11 mouse cellular contexts compared by ENCODE assay signal in the genomic region with DNA sequence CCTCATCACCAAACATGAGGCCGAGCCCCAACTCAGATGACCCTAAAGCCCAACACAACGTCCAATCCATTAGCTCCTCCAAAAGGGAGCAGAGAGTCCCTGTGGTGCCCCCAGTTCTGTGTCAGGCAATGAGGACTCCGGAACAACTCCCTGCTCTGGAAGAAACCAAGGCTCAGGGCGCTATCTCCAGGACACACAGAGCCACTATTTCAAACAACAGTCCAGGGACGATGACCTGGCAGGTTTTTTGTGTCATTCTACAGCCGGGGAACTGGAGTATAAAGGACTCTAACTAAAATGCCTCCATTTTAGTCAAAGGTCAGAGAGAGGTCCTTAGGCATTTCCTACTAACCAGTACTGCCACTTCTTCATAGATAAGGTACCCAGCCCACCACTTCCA. TPM values are rescaled to one million over a fixed set of nuclear protein-coding genes. Genes with fewer than 3 reads are reported as not detected.
DNase-seq lines count a peak whose midpoint lies in the region; ATAC-seq and TF ChIP-seq lines count a peak whose summit lies in the region.
"Had no signal": no experiment of that assay in that cellular context is flagged by ENCODE, and none has a peak within 500 bp of the region (broad histone marks: within the 10 kb centered on the region; RNA-seq: fewer than 3 reads in every experiment).

No protein-coding gene starts in this region.

- no peak overlapping the region for H3K4me3 ChIP-seq in forebrain, embryonic 10.5 days
- no peak overlapping the region for H3K4me3 ChIP-seq in forebrain, embryonic 16.5 days (replicated peaks; ENCODE audit: low read length)
- no peak overlapping the region for H3K4me3 ChIP-seq in lung, embryonic 14.5 days (ENCODE audit: low read depth, low read length)
- no peak overlapping the region for H3K4me3 ChIP-seq in heart, embryonic 16.5 days (ENCODE audit: low read length)
- H3K4me3 ChIP-seq: neural tube, embryonic 15.5 days had no signal

- WGBS in forebrain, embryonic 10.5 days = 82% methylated on average over 6 of the region's 6 CpGs
- WGBS in forebrain, embryonic 16.5 days = 77% methylated on average over 6 of the region's 6 CpGs
- WGBS in lung, embryonic 14.5 days = 39% methylated on average over 6 of the region's 6 CpGs
- WGBS in heart, embryonic 16.5 days = 63% methylated on average over 6 of the region's 6 CpGs

- no peak for TF ChIP-seq CTCF in lung, embryonic 14.5 days (IDR thresholded peaks at IDR 0.05; ENCODE audit: low read depth)

- H3K27ac ChIP-seq in forebrain, embryonic 10.5 days = 0 out of 2 replicates have a peak overlapping the region, but pooled peaks have one; percentile 16
- no peak overlapping the region for H3K27ac ChIP-seq in forebrain, embryonic 16.5 days (ENCODE audit: low read length)
- peak overlapping the region; percentile 84 for H3K27ac ChIP-seq in lung, embryonic 14.5 days (ENCODE audit: low read depth)
- peak overlapping the region; percentile 69 for H3K27ac ChIP-seq in heart, embryonic 16.5 days (ENCODE audit: low read length)
- H3K27ac ChIP-seq: neural tube, embryonic 15.5 days had no signal

- peaks cover 57% of the 10 kb centered on the region for H3K4me1 ChIP-seq in forebrain, embryonic 10.5 days
- no peaks in the 10 kb centered on the region for H3K4me1 ChIP-seq in forebrain, embryonic 16.5 days (replicated peaks; ENCODE audit: control insufficient read depth, insufficient read depth, low read length)
- peaks cover 43% of the 10 kb centered on the region for H3K4me1 ChIP-seq in lung, embryonic 14.5 days (ENCODE audit: insufficient read depth)
- H3K4me1 ChIP-seq in heart, embryonic 16.5 days (ENCODE audit: control insufficient read depth, insufficient read depth, low read length) = peaks cover 60% of the 10 kb centered on the region

- peaks cover 13% of the 10 kb centered on the region; the same call in 1 of the 2 replicates for H3K27me3 ChIP-seq in forebrain, embryonic 10.5 days (ENCODE audit: poor library complexity, severe bottlenecking)
- no peaks in the 10 kb centered on the region for H3K27me3 ChIP-seq in forebrain, embryonic 16.5 days (replicated peaks; ENCODE audit: control insufficient read depth, insufficient read depth, low read length)
- no peaks in the 10 kb centered on the region for H3K27me3 ChIP-seq in lung, embryonic 14.5 days (ENCODE audit: insufficient read depth, low read length)
- no peaks in the 10 kb centered on the region for H3K27me3 ChIP-seq in heart, embryonic 16.5 days (ENCODE audit: control insufficient read depth, insufficient read depth, low read length)
- H3K27me3 ChIP-seq: neural tube, embryonic 15.5 days; Patski had no signal

- no peak overlapping the region for H3K4me2 ChIP-seq in forebrain, embryonic 16.5 days (ENCODE audit: low read length)
- H3K4me2 ChIP-seq in lung, embryonic 14.5 days = peak overlapping the region; percentile 41
- H3K4me2 ChIP-seq in heart, embryonic 16.5 days (ENCODE audit: low read depth, low read length) = peak overlapping the region; percentile 45; the same call in 1 of the 2 replicates
- H3K4me2 ChIP-seq: neural tube, embryonic 15.5 days had no signal

- ATAC-seq in forebrain, embryonic 16.5 days = no peak
- ATAC-seq in lung, embryonic 14.5 days (ENCODE audit: insufficient read depth) = 0 out of 2 replicates have a peak, but pooled peaks have one; percentile 3
- no peak for ATAC-seq in heart, embryonic 16.5 days (replicated peaks; ENCODE audit: extremely low read depth, insufficient read depth, low FRiP score)
- ATAC-seq in megakaryocyte-erythroid progenitor cell, adult 5-6 weeks (replicated peaks; ENCODE audit: low FRiP score, low TSS enrichment, poor library complexity, severe bottlenecking) = peak; percentile 19

- H3K9ac ChIP-seq in forebrain, embryonic 16.5 days (replicated peaks; ENCODE audit: low read depth, low read length) = no peak overlapping the region
- no peak overlapping the region for H3K9ac ChIP-seq in lung, embryonic 14.5 days
- H3K9ac ChIP-seq in heart, embryonic 16.5 days (ENCODE audit: low read length) = no peak overlapping the region
- H3K9ac ChIP-seq: neural tube, embryonic 15.5 days had no signal

- no peak for DNase-seq in forebrain, embryonic 10.5 days (ENCODE audit: extremely low spot score, low spot score)
- peak; percentile 57 for DNase-seq in lung, embryonic 14.5 days
- DNase-seq in lung, postnatal 10 days = no peak
- no peak for DNase-seq in thymus, postnatal 36 days
- DNase-seq in layer of hippocampus, postnatal 14 days (ENCODE audit: low spot score in 2 of 2) = no peak
- DNase-seq: spleen, adult 18-20 months had no signal

- H3K9me3 ChIP-seq in forebrain, embryonic 10.5 days = no peaks in the 10 kb centered on the region
- no peaks in the 10 kb centered on the region for H3K9me3 ChIP-seq in forebrain, embryonic 16.5 days (ENCODE audit: control insufficient read depth, low read length)
- no peaks in the 10 kb centered on the region for H3K9me3 ChIP-seq in lung, embryonic 14.5 days (ENCODE audit: low read depth, low read length)
- no peaks in the 10 kb centered on the region for H3K9me3 ChIP-seq in heart, embryonic 16.5 days (replicated peaks; ENCODE audit: control insufficient read depth, low read length)
- H3K9me3 ChIP-seq: neural tube, embryonic 15.5 days had no signal

- no peaks in the 10 kb centered on the region for H3K36me3 ChIP-seq in forebrain, embryonic 10.5 days (replicated peaks)
- H3K36me3 ChIP-seq in forebrain, embryonic 16.5 days (ENCODE audit: control insufficient read depth, insufficient read depth) = no peaks in the 10 kb centered on the region
- H3K36me3 ChIP-seq in lung, embryonic 14.5 days (ENCODE audit: insufficient read depth) = 0 out of 2 replicates have a peak, but pooled peaks cover 6% of the 10 kb centered on the region
- H3K36me3 ChIP-seq in heart, embryonic 16.5 days (ENCODE audit: control insufficient read depth, insufficient read depth) = no peaks in the 10 kb centered on the region
- H3K36me3 ChIP-seq: neural tube, embryonic 15.5 days had no signal

RNA-seq across cellular contexts. Expression of a gene that starts 7.5 kb away (rescaled TPM):
- polyA plus RNA-seq in forebrain, embryonic 10.5 days (2016; fragmentation: Nextera tagmentation; extraction: Ambion mirVana) = 9.6 and 11.8 TPM in 2 replicates
- 2.9 and 3.3 TPM in 2 replicates for polyA plus RNA-seq in forebrain, embryonic 16.5 days (2015; fragmentation: Nextera tagmentation; extraction: Ambion mirVana)
- 21.2 and 22.2 TPM in 2 replicates for polyA plus RNA-seq in lung, embryonic 14.5 days (2014; fragmentation: Nextera tagmentation; extraction: Ambion mirVana)
- 14.7 and 15.8 TPM in 2 replicates for polyA plus RNA-seq in heart, embryonic 16.5 days (2015; fragmentation: Nextera tagmentation; extraction: Ambion mirVana)
- 28.5 and 34.9 TPM in 2 replicates for total RNA-seq in megakaryocyte-erythroid progenitor cell, adult 5-6 weeks (2014; fragmentation: Nextera tagmentation)
- 8.5 and 9.6 TPM in 2 replicates for total RNA-seq in megakaryocyte-erythroid progenitor cell, adult 5-6 weeks (2017)
- total RNA-seq in layer of hippocampus, postnatal 14 days (2021) = 1 to 10 TPM; 4.6 to 4.8 TPM

RNA-seq across cellular contexts. Expression of a gene that starts 56.2 kb away (rescaled TPM):
- 2.3 and 2.8 TPM in 2 replicates for polyA plus RNA-seq in forebrain, embryonic 10.5 days (2016; fragmentation: Nextera tagmentation; extraction: Ambion mirVana)
- 2.3 and 2.9 TPM in 2 replicates for polyA plus RNA-seq in forebrain, embryonic 16.5 days (2015; fragmentation: Nextera tagmentation; extraction: Ambion mirVana)
- 3.3 and 4.3 TPM in 2 replicates for polyA plus RNA-seq in lung, embryonic 14.5 days (2014; fragmentation: Nextera tagmentation; extraction: Ambion mirVana)
- polyA plus RNA-seq in heart, embryonic 16.5 days (2015; fragmentation: Nextera tagmentation; extraction: Ambion mirVana) = 4.4 and 5.1 TPM in 2 replicates
- 0.49 and 0.59 TPM in 2 replicates for total RNA-seq in megakaryocyte-erythroid progenitor cell, adult 5-6 weeks (2014; fragmentation: Nextera tagmentation)
- total RNA-seq in megakaryocyte-erythroid progenitor cell, adult 5-6 weeks (2017) = 0.53 TPM in 1 of 2 replicates, not detected in the other
- 10 to 100 TPM; 18.9 to 19.8 TPM for total RNA-seq in layer of hippocampus, postnatal 14 days (2021)

Comparison
In these comparisons a context has a peak if more than half of its experiments do, and no peak if none do; other contexts are left out.
1. ATAC-seq: peak in lung, embryonic 14.5 days (single experiment) and megakaryocyte-erythroid progenitor cell, adult 5-6 weeks (single experiment); none in forebrain, embryonic 16.5 days (single experiment) and heart, embryonic 16.5 days (single experiment).